Mouse (Mus musculus) embryonic fibroblast, embryonic 13.5 days (primary cell): ENCODE results near the gene Elovl4. TPM values are rescaled to one million over a fixed set of nuclear protein-coding genes. Genes with fewer than 3 reads are reported as not detected.

Experiments used
- H3K27ac ChIP-seq: 2 replicates; pipeline ENCODE4 v1.5.1; 2012; ENCODE audit warnings: low read length, control low read depth, inconsistent platforms; ENCODE audit not compliant: insufficient read depth
- H3K4me1 ChIP-seq: 2 replicates; pipeline ENCODE4 v1.6.1; 2011; ENCODE audit warnings: low read length; ENCODE audit not compliant: control insufficient read depth, insufficient read depth
- H3K4me3 ChIP-seq: 2 replicates; pipeline ENCODE4 v1.5.1; 2011; ENCODE audit warnings: mild to moderate bottlenecking, control low read depth, low read length; ENCODE audit not compliant: insufficient read depth
- CTCF ChIP-seq: IDR thresholded peaks from 2 replicates; pipeline ENCODE4 v1.5.1; 2011; ENCODE audit warnings: mild to moderate bottlenecking, control low read depth, low read length, moderate library complexity, borderline replicate concordance; ENCODE audit not compliant: insufficient read depth
- POLR2A ChIP-seq: IDR thresholded peaks from 2 replicates; pipeline ENCODE4 v1.6.1; 2011; ENCODE audit warnings: low read depth, mild to moderate bottlenecking, control low read depth, low read length, moderate library complexity
- polyA plus RNA-seq: library from polyadenylated mRNA; stranded (reverse); fragments of >200 nt; gene quantifications from 2 replicates; pipeline ENCODE4 v1.2.4, GENCODE M21; 2011; ENCODE audit warnings: low read depth; ENCODE audit not compliant: missing spikeins, insufficient read length

The Elovl4 gene
- polyA plus RNA-seq, 1 experiment = 6.1 TPM

DNA sequence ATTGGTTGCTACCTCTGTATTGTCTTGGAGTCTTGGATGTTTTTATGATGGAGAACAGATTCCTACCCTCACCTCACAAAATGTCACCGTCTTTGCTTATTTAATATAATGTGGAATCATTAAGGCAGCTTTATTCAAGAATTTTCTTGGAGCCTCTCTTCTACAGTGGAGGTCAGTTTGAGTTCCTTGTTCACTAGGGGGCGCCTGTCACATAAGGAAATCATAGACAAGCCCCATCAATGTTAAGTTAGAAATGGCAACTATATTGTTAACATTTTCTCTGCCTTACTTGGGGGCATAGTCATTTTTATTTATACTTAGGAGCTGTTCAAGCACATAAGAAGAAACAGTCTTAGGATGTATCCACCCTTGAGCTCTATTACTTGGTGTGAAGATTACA is 1.5 kb upstream of the Elovl4 start:
- Histone ChIP-seq H3K4me1 (no peaks in the 10 kb centered on the region), H3K27ac (no peak overlapping the region), H3K4me3 (no peak overlapping the region)
- TF ChIP-seq CTCF (no peak), POLR2A (no peak)

DNA sequence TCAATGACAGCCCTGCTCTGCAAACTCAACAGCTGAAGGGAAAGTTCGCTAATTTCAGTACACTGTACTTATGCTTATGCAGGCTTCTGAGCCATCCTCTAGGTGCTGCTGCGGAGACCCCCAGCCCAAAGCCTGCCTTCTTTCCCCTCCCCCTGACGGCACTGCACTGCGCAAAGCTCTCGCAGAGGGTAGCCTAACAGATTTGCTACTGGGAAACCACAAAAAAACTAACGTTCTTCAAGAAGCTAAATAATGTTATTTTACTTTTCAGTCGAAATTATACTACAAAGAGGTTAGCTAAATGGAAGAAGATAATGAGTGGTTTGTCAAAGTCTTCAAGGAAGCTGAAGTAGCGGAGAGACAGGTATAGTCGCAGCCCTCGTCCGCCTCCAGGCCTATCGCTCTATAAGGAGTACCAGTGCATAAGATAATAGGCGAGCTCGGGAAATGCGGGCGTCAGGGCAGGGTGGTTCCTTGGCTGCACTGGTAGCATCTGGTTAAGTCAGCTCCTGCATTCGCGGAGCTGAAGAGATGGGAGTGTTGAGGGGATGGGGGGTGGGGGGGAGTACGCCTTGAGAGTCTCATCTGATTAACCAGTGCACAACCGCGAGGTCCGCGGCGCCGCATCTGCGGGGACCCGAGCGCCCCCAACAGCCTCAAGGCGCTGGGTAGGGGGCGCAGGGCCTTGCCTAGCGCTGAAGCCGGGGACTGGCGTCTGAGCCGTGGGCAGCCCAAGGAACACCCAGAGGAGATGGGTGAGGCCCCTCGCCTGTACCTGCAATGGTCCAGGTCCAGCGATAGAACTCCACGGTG is 707 bp downstream of the Elovl4 start:
- H3K27ac ChIP-seq = no peak overlapping the region
- peak overlapping the region; percentile 53 for H3K4me3 ChIP-seq
- TF ChIP-seq POLR2A (no peak), CTCF (no peak)
- H3K4me1 ChIP-seq = no peaks in the 10 kb centered on the region

DNA sequence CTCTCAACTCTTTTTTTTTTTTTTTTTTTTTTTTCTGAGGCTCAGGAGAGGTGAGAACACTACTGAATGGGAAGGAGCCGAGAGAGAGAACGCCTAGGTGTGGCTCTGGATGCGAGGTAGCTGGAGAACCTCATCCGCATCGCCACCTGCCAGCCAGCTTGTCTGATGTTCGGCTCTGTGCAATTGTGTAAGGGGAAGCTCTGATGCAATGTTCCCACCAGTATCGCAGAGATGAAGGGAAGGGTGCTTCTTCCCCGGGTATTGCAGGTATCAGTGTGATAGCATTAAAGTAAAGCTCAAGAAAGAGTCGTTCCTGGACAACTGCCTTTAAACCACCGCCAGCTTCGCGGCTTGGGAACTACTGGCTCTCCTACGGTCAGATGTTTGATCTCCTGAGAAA is 1.7 kb downstream of the Elovl4 start:
- Histone ChIP-seq H3K27ac (no peak overlapping the region), H3K4me3 (no peak overlapping the region), H3K4me1 (no peaks in the 10 kb centered on the region)
- TF ChIP-seq POLR2A = no peak
- no peak for TF ChIP-seq CTCF

DNA sequence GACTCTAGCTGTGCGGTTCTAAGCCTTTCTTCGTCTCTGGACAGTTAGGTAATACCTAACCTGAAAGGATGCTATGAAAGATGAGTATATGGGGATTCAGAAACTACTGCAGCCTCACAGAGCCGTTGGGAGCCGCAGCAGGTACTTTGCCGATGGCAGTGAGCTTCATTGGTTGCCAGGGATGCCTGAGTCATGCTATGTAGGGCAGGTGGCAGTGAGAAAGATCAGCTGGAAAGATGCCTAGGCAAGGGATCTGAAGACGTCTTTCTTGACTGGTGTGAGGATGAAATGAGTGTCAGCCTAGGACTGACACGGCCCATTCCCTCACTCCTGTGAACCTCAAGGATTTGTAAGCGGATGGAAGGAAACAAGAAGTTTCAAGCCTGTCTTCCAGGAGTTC is 8.2 kb downstream of the Elovl4 start:
- TF ChIP-seq POLR2A = no peak
- TF ChIP-seq CTCF = no peak
- Histone ChIP-seq H3K27ac (no peak overlapping the region), H3K4me1 (no peaks in the 10 kb centered on the region)

DNA sequence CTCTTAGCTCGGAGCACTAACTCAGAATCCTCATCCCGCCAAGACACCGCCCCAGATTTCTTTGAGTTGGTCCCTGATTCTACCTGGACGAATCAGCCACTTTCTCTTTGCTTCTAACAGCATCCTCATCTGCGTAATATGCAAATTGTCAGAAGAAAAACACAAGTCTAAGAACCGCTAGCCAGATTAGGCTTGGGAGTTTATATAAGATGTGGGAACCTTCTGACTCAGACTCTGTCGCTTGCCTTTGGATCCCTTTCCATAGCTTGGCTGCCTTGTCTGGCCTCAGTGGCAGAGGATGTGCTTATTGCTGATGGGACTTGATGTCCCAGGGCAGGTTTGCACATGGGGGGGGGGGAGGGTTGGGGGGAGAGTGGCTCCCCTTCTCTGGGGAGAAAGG is 9.2 kb downstream of the Elovl4 start:
- TF ChIP-seq POLR2A (no peak), CTCF (no peak)
- H3K4me1 ChIP-seq = no peaks in the 10 kb centered on the region
- H3K27ac ChIP-seq = no peak overlapping the region
- H3K4me3 ChIP-seq = no peak overlapping the region

More for the DNA sequence above, 8.2 kb downstream of the Elovl4 start:
- H3K4me3 ChIP-seq = no peak overlapping the region

DNA sequence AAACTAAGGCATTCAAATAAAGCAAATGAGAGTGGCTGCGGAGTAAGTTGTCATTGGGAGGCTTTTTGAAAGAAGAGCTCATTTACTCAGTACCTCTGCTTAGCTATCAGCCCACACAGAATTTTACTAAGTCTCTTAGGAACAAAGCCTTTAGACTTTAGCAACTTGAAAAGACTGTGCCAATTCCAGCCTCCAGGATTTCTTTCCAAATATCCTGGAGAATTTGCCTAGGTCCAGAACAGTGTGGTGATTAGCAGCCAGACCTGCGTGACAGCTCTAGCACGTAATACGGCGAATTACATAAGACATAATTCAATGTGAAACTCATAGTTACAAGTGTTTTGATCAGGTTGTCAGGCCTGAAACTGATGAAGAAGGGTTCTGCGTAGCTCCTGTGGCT is 16.8 kb downstream of the Elovl4 start:
- Histone ChIP-seq H3K4me3 (no peak overlapping the region), H3K4me1 (no peaks in the 10 kb centered on the region), H3K27ac (no peak overlapping the region)
- no peak for TF ChIP-seq POLR2A
- no peak for TF ChIP-seq CTCF

DNA sequence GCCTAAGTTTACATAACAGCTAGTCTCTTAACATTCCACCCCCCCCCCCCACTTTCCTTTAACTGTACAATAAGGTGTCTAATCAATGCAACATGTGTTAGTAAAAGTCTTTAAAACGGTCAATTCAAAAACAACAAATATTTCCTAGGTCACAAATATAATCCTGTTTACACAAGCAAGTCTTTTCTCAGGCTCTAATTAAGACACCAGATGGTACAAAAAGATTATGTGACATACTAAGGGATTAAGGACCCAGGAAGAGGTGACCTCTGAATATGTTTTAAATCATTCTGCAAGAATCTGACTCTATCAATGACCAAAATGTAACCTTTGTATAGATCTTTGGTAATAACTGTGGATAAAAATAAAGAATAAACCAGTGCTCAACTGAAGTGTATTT is 20.6 kb downstream of the Elovl4 start:
- TF ChIP-seq CTCF = no peak
- no peak for TF ChIP-seq POLR2A
- Histone ChIP-seq H3K4me3 (no peak overlapping the region), H3K27ac (no peak overlapping the region), H3K4me1 (no peaks in the 10 kb centered on the region)

DNA sequence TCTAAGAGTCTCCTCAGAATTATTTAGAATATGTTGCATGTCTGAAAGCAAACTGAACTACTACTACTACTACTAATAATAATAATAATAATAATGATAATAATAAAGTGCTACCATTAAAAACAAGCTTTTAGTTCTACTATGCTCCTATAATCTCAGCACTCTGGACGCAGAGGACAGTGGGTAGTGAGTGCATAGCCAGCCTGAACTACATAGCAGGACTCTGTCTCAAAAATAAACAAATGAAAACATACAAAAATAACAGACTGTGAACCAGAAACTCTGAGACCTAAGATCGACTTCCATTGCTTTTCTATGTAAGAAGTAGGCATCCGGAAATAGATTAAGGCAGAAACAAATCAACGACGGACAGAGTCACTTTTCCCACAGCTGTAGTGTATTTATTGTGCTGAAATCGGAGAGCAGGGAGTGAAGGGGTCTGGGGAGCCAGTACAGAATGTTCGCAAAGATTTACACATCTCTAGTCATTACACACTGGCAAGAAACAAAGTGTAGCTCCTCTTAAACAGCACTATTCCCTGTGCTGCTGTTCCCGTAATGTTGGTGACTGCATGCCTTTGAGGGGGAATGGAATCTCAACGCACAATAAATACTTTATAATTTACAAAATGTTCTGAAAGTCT is 27.6 kb downstream of the Elovl4 start:
- H3K27ac ChIP-seq = no peak overlapping the region
- TF ChIP-seq CTCF = no peak
- TF ChIP-seq POLR2A = no peak
- H3K4me1 ChIP-seq = no peaks in the 10 kb centered on the region
- H3K4me3 ChIP-seq = no peak overlapping the region

DNA sequence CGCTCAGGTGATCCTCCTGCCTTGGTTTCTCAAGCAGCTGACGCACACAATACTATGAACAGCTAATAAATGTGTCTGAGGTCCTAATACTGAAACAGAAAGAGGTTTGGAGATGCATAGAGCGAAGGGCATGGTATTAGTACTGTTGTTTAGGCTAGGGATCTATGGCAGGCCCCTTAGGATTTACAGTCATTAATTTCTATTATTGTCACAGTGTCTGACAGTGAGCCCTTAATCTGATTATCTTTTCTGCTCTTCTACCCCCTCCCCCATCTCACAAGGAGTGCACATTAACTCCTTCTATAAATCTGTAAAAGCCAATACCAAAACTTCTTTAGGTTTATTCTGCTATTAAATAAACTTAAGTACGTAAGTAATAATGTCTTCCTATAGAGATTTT is 44.8 kb downstream of the Elovl4 start:
- Histone ChIP-seq H3K4me3 (no peak overlapping the region), H3K4me1 (no peaks in the 10 kb centered on the region; the same call in 1 of the 2 replicates), H3K27ac (no peak overlapping the region)
- TF ChIP-seq POLR2A (no peak), CTCF (no peak)

DNA sequence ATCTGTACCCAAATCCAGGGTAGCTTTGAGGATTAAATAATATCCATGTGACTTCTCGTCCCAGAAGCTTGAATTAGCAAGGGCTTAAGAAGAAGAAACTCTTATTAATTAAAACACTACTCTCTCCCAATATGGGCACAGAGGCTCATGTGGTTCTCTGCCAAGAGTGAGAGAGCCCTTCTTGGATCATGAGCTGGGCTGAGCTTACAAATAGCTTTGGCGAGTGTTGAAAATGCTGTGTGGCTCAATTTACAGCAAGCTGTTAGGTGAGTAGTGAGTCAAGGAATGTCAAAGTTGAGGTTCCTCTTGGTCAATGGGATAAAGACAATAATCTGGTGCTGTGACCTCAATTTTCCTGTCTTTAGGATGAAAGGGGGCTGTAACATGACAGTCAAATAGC is 74.2 kb downstream of the Elovl4 start:
- Histone ChIP-seq H3K4me3 (no peak overlapping the region), H3K27ac (no peak overlapping the region), H3K4me1 (0 out of 2 replicates have a peak, but pooled peaks cover 2% of the 10 kb centered on the region)
- no peak for TF ChIP-seq CTCF
